Comparison of ENCODE assay signal across 15 mouse cellular contexts in the genomic region with DNA sequence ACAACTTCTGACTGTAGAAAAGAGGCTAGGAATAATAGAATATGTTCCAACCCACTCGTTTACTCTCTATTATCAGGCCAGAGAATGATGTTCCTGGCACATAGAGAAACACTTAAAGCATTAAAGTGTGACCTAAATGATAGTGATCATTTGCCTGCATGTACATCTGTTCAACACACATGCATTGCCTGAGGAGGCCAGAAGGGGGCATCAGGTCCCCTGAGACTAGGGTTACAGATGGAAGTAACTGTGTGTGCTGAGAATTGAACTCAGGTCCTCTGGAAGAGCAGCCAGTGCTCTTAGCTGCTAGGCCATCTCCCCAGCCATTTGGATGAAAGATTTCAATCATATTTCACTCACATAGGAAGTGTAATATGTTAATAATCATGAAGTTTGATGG.
A peak's percentile ranks its signal among the peaks of the same experiment; 100 is the strongest.
DNase-seq lines count a peak whose midpoint lies in the region; ATAC-seq and TF ChIP-seq lines count a peak whose summit lies in the region.
"Had no signal": no experiment of that assay in that cellular context is flagged by ENCODE, and none has a peak within 500 bp of the region (broad histone marks: within the 10 kb centered on the region; RNA-seq: fewer than 3 reads in every experiment).

No protein-coding gene starts in this region.

- TF ChIP-seq EP300 in liver, postnatal 0 days (IDR thresholded peaks at IDR 0.05; ENCODE audit: low read depth), result no peak

- no peak overlapping the region for H3K27ac ChIP-seq in gastrocnemius, adult 2 months
- H3K27ac ChIP-seq in liver, adult 2 months (replicated peaks; ENCODE audit: insufficient read depth, low read depth, low read length), result no peak overlapping the region
- no peak overlapping the region for H3K27ac ChIP-seq in liver, embryonic 11.5 days (ENCODE audit: low read depth, low read length)
- no peak overlapping the region for H3K27ac ChIP-seq in liver, postnatal 0 days (ENCODE audit: low read depth)
- no peak overlapping the region for H3K27ac ChIP-seq in neural tube, embryonic 15.5 days (replicated peaks)
- H3K27ac ChIP-seq: hindbrain, embryonic 13.5 days; lung, embryonic 15.5 days; neural tube, embryonic 12.5 days had no signal

- DNase-seq in gastrocnemius, adult 2 months, result no peak
- no peak for DNase-seq in gastrocnemius, postnatal 14 days
- DNase-seq in liver, adult 2 months (ENCODE audit: extremely low read depth, low read depth, low spot score), result no peak
- DNase-seq in liver, embryonic 11.5 days (ENCODE audit: low spot score), result no peak
- DNase-seq in ES-CJ7 (ENCODE audit: low read depth, low spot score), result peak; percentile 43
- DNase-seq in liver, postnatal 0 days, result no peak
- DNase-seq in c-Kit-positive CD71-positive TER-119-positive erythroid progenitor cells, embryonic 14.5 days (ENCODE audit: low spot score), result no peak
- DNase-seq: kidney, postnatal 4 days; retina, postnatal 1 day; thymus, postnatal 25 days had no signal

- no peak overlapping the region for H3K4me2 ChIP-seq in liver, embryonic 11.5 days
- H3K4me2 ChIP-seq in liver, postnatal 0 days (ENCODE audit: low read depth, low read length), result no peak overlapping the region
- no peak overlapping the region for H3K4me2 ChIP-seq in neural tube, embryonic 15.5 days
- H3K4me2 ChIP-seq: hindbrain, embryonic 13.5 days; lung, embryonic 15.5 days; midbrain, embryonic 11.5 days; neural tube, embryonic 12.5 days had no signal

- H3K36me3 ChIP-seq in liver, adult 2 months (ENCODE audit: control insufficient read depth, insufficient read depth, low read length), result peaks cover 37% of the 10 kb centered on the region
- H3K36me3 ChIP-seq in liver, embryonic 11.5 days (ENCODE audit: control insufficient read depth, insufficient read depth, low read length), result peaks cover 3% of the 10 kb centered on the region; the same call in 1 of the 2 replicates
- H3K36me3 ChIP-seq in liver, postnatal 0 days (replicated peaks; ENCODE audit: insufficient read depth, low read length), result peaks cover 32% of the 10 kb centered on the region
- peaks cover 20% of the 10 kb centered on the region for H3K36me3 ChIP-seq in neural tube, embryonic 15.5 days
- H3K36me3 ChIP-seq: lung, embryonic 15.5 days; neural tube, embryonic 12.5 days had no signal

- no peak for TF ChIP-seq POLR2A in liver, adult 2 months (IDR thresholded peaks at IDR 0.05; ENCODE audit: extremely low read depth, insufficient read depth, low read length)

- H3K4me3 ChIP-seq in gastrocnemius, adult 2 months, result no peak overlapping the region
- H3K4me3 ChIP-seq in liver, adult 2 months (ENCODE audit: insufficient read depth, low read depth, low read length), result no peak overlapping the region
- H3K4me3 ChIP-seq in liver, embryonic 11.5 days (ENCODE audit: low read depth, low read length), result no peak overlapping the region
- H3K4me3 ChIP-seq in liver, postnatal 0 days (ENCODE audit: low read depth, low read length), result no peak overlapping the region
- H3K4me3 ChIP-seq in neural tube, embryonic 15.5 days (replicated peaks), result no peak overlapping the region
- H3K4me3 ChIP-seq: hindbrain, embryonic 13.5 days; lung, embryonic 15.5 days; neural tube, embryonic 12.5 days had no signal

- H3K9ac ChIP-seq in liver, adult 2 months (ENCODE audit: low read depth, low read length), result no peak overlapping the region
- no peak overlapping the region for H3K9ac ChIP-seq in liver, embryonic 11.5 days (ENCODE audit: low read depth, low read length)
- no peak overlapping the region for H3K9ac ChIP-seq in liver, postnatal 0 days (replicated peaks)
- no peak overlapping the region for H3K9ac ChIP-seq in neural tube, embryonic 15.5 days (replicated peaks)
- H3K9ac ChIP-seq: hindbrain, embryonic 13.5 days; lung, embryonic 15.5 days; neural tube, embryonic 12.5 days had no signal

- ATAC-seq in liver, embryonic 11.5 days (replicated peaks; ENCODE audit: low FRiP score), result no peak
- ATAC-seq in liver, postnatal 0 days, result no peak
- no peak for ATAC-seq in neural tube, embryonic 15.5 days (ENCODE audit: low FRiP score)

- no peaks in the 10 kb centered on the region for H3K4me1 ChIP-seq in liver, adult 2 months (ENCODE audit: control insufficient read depth, insufficient read depth, low read length)
- peaks cover 2% of the 10 kb centered on the region for H3K4me1 ChIP-seq in liver, embryonic 11.5 days (replicated peaks; ENCODE audit: control insufficient read depth, insufficient read depth, low read length)
- H3K4me1 ChIP-seq in liver, postnatal 0 days (ENCODE audit: insufficient read depth), result no peaks in the 10 kb centered on the region
- H3K4me1 ChIP-seq in neural tube, embryonic 15.5 days, result no peaks in the 10 kb centered on the region
- H3K4me1 ChIP-seq: hindbrain, embryonic 13.5 days; lung, embryonic 15.5 days; neural tube, embryonic 12.5 days had no signal

- H3K27me3 ChIP-seq in liver, adult 2 months (ENCODE audit: control insufficient read depth, insufficient read depth, low read length), result no peaks in the 10 kb centered on the region
- no peaks in the 10 kb centered on the region for H3K27me3 ChIP-seq in liver, embryonic 11.5 days (replicated peaks; ENCODE audit: control insufficient read depth, insufficient read depth, low read length)
- no peaks in the 10 kb centered on the region for H3K27me3 ChIP-seq in liver, postnatal 0 days (ENCODE audit: insufficient read depth, low read length)
- no peaks in the 10 kb centered on the region for H3K27me3 ChIP-seq in neural tube, embryonic 15.5 days (replicated peaks)
- H3K27me3 ChIP-seq: hindbrain, embryonic 13.5 days; lung, embryonic 15.5 days; neural tube, embryonic 12.5 days had no signal

- peak; percentile 37 for TF ChIP-seq CTCF in gastrocnemius, adult 2 months (IDR thresholded peaks at IDR 0.05)
- TF ChIP-seq CTCF in liver, adult 2 months (IDR thresholded peaks at IDR 0.05; ENCODE audit: low read depth, low read length), result peak; percentile 41; the same call in 1 of the 2 replicates
- TF ChIP-seq CTCF in liver, postnatal 0 days (IDR thresholded peaks at IDR 0.05; ENCODE audit: low read depth), result peak; percentile 57

- H3K9me3 ChIP-seq in liver, embryonic 11.5 days (ENCODE audit: control insufficient read depth, low read length), result peaks cover 2% of the 10 kb centered on the region; the same call in 1 of the 2 replicates
- H3K9me3 ChIP-seq in liver, postnatal 0 days (ENCODE audit: low read length), result no peaks in the 10 kb centered on the region
- no peaks in the 10 kb centered on the region for H3K9me3 ChIP-seq in neural tube, embryonic 15.5 days (replicated peaks)
- H3K9me3 ChIP-seq: hindbrain, embryonic 13.5 days; lung, embryonic 15.5 days; neural tube, embryonic 12.5 days had no signal

- intact Hi-C loops in gastrocnemius, adult 2 months (cut with DNase I), result no loop called here
- intact Hi-C loops in gastrocnemius, postnatal 14 days (cut with DNase I; ENCODE audit: low total_unique reads), result no loop called here

- H3K79me2 ChIP-seq in liver, adult 2 months (ENCODE audit: control insufficient read depth, insufficient read depth, low read length), result no peaks in the 10 kb centered on the region

- WGBS in liver, adult 2 months, result 79% methylated on average over 1 of the region's 1 CpGs
- whole genome bisulfite sequencing in liver, embryonic 11.5 days, result 55% methylated on average over 1 of the region's 1 CpGs
- 68% methylated on average over 1 of the region's 1 CpGs for WGBS in liver, postnatal 0 days (ENCODE audit: insufficient replicate concordance)
- 56% methylated on average over 1 of the region's 1 CpGs for WGBS in neural tube, embryonic 15.5 days
